Mouse (Mus musculus): Measurements from ENCODE around the gene 1700030J22Rik.

DNA sequence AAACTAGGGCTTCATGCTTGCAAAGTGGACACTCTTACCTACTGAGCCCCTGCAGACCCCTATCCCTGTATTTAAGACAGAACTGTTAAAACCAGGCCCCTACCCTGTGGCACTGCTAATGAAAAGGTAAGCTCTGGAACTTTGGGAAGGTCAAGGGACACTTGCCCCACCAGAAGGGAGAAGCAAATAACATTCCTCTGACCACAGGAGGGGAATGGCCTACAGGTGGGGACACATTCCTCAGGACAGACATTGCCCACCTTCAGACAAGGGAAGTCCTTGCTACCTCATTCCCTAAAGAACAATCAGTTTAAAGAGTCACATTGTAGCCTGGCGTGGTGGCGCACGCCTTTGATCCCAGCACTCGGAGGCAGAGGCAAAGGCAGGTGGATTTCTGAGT lies 39.1 kb upstream of the 1700030J22Rik start:
- TF ChIP-seq CTCF (IDR thresholded peaks at IDR 0.05; ENCODE audit: borderline replicate concordance, control insufficient read depth, extremely low read depth, insufficient read depth, low read length, poor library complexity): no peak
- no peak for TF ChIP-seq POLR2A (IDR thresholded peaks at IDR 0.05; ENCODE audit: control insufficient read depth, extremely low read depth, insufficient read depth, low read length, poor library complexity)

All from thymus, adult 2 months (tissue).